Mouse (Mus musculus) MEL (cell line): ENCODE measurements around the gene Gstp3. TPM values are rescaled to one million over a fixed set of nuclear protein-coding genes. Genes with fewer than 3 reads are reported as not detected.

Source experiments
- DNase-seq: peaks from one replicate; pipeline ENCODE4 v3.0.0; 2011; ENCODE audit warnings: low read depth, low spot score
- H3K27ac ChIP-seq: 2 replicates; pipeline ENCODE4 v1.5.1; 2012; ENCODE audit warnings: low read depth, mild to moderate bottlenecking, control low read depth, low read length, moderate library complexity; ENCODE audit not compliant: control insufficient read depth
- H3K27me3 ChIP-seq, 2 experiments: fragments of 150-350 bp in 1 of 2; sonication (generic) in 1 of 2; 2 replicates each; pipeline ENCODE4 v1.6.1; 2012; ENCODE audit warnings: low read length in 2 of 2, mild to moderate bottlenecking in 2 of 2, improper control_type of control experiment in 1 of 2, moderate library complexity in 1 of 2; ENCODE audit not compliant: insufficient read depth in 2 of 2, control insufficient read depth in 1 of 2
- H3K36me3 ChIP-seq, 2 experiments: 2 replicates each; pipeline ENCODE4 v1.6.1; 2012 to 2014; ENCODE audit warnings: low read length in 2 of 2, improper control_type of control experiment in 1 of 2, inconsistent platforms in 1 of 2, mild to moderate bottlenecking in 1 of 2; ENCODE audit not compliant: insufficient read depth in 2 of 2, control insufficient read depth in 1 of 2
- H3K4me1 ChIP-seq, 2 experiments: fragments of 150-350 bp in 1 of 2; sonication (generic) in 1 of 2; 2 replicates each; pipeline ENCODE4 v1.6.1; 2012; ENCODE audit warnings: low read length in 2 of 2, improper control_type of control experiment in 1 of 2, mild to moderate bottlenecking in 1 of 2; ENCODE audit not compliant: insufficient read depth in 2 of 2, control insufficient read depth in 1 of 2
- H3K4me3 ChIP-seq, 2 experiments: fragments of 150-350 bp in 1 of 2; sonication (generic) in 1 of 2; 2 replicates each; pipeline ENCODE4 v1.5.1; 2012; ENCODE audit warnings: low read depth in 2 of 2, low read length in 2 of 2, mild to moderate bottlenecking in 2 of 2, moderate library complexity in 2 of 2, control low read depth in 1 of 2, improper control_type of control experiment in 1 of 2; ENCODE audit not compliant: control insufficient read depth in 1 of 2, insufficient read depth in 1 of 2
- H3K79me2 ChIP-seq: 2 replicates; pipeline ENCODE4 v1.6.1; 2012; ENCODE audit warnings: mild to moderate bottlenecking, low read length, moderate library complexity; ENCODE audit not compliant: control insufficient read depth, poor library complexity, insufficient read depth
- H3K9ac ChIP-seq: 2 replicates; pipeline ENCODE4 v1.6.1; 2012; ENCODE audit warnings: low read depth, mild to moderate bottlenecking, control low read depth, low read length, moderate library complexity; ENCODE audit not compliant: control insufficient read depth, poor library complexity, severe bottlenecking
- H3K9me3 ChIP-seq: fragments of 150-350 bp; sonication (generic); replicated peaks from 2 replicates; pipeline ENCODE4 v1.6.1; 2012; ENCODE audit warnings: mild to moderate bottlenecking, low read length, improper control_type of control experiment, moderate library complexity; ENCODE audit not compliant: insufficient read depth
- CHD1 ChIP-seq: IDR thresholded peaks from 2 replicates; pipeline ENCODE4 v1.6.1; 2012; ENCODE audit warnings: low read depth, mild to moderate bottlenecking, inconsistent platforms, low read length, improper control_type of control experiment
- CTCF ChIP-seq, 3 experiments: IDR thresholded peaks in 2 of 3; conservative IDR thresholded peaks in 1 of 3; 2 replicates each; pipeline ENCODE4 v1.5.1; 2011 to 2012; ENCODE audit warnings: low read length in 3 of 3, low read depth in 2 of 3, mild to moderate bottlenecking in 2 of 3, improper control_type of control experiment in 1 of 3, inconsistent platforms in 1 of 3, mixed read lengths in 1 of 3, moderate library complexity in 1 of 3; ENCODE audit not compliant: control insufficient read depth in 1 of 3, insufficient read depth in 1 of 3, poor library complexity in 1 of 3, severe bottlenecking in 1 of 3
- ELF1 ChIP-seq: IDR thresholded peaks from 2 replicates; pipeline ENCODE4 v1.6.1; 2014; ENCODE audit warnings: low read depth, mild to moderate bottlenecking, inconsistent platforms, low read length, improper control_type of control experiment, moderate library complexity
- EP300 ChIP-seq, 2 experiments: IDR thresholded peaks; 2 replicates each; pipeline ENCODE4 v1.6.1; 2011; ENCODE audit warnings: improper control_type of control experiment in 2 of 2, low read length in 2 of 2, low read depth in 1 of 2, mild to moderate bottlenecking in 1 of 2
- GABPA ChIP-seq: IDR thresholded peaks from 2 replicates; pipeline ENCODE4 v1.6.1; 2012; ENCODE audit warnings: low read depth, mild to moderate bottlenecking, inconsistent platforms, low read length, improper control_type of control experiment, moderate library complexity
- GATA1 ChIP-seq: IDR thresholded peaks from 2 replicates; pipeline ENCODE4 v1.6.1; 2011; ENCODE audit warnings: low read depth, low read length, improper control_type of control experiment
- JUND ChIP-seq: IDR thresholded peaks from 2 replicates; pipeline ENCODE4 v1.6.1; 2011; ENCODE audit warnings: low read depth, mild to moderate bottlenecking, improper control_type of control experiment, low read length
- MAX ChIP-seq: IDR thresholded peaks from 2 replicates; pipeline ENCODE4 v1.6.1; 2011; ENCODE audit warnings: low read length, improper control_type of control experiment
- MAZ ChIP-seq: IDR thresholded peaks from 2 replicates; pipeline ENCODE4 v1.6.1; 2012; ENCODE audit warnings: low read depth, mild to moderate bottlenecking, inconsistent platforms, low read length, improper control_type of control experiment
- MEF2A ChIP-seq: IDR thresholded peaks from 2 replicates; pipeline ENCODE4 v1.6.1; 2014; ENCODE audit warnings: low read depth, mild to moderate bottlenecking, inconsistent platforms, low read length, improper control_type of control experiment; ENCODE audit not compliant: poor library complexity, insufficient replicate concordance, severe bottlenecking; ENCODE audit errors: extremely low read depth
- MXI1 ChIP-seq: IDR thresholded peaks from 2 replicates; pipeline ENCODE4 v1.6.1; 2011; ENCODE audit warnings: mild to moderate bottlenecking, low read depth, low read length, improper control_type of control experiment
- MYB ChIP-seq: IDR thresholded peaks from 2 replicates; pipeline ENCODE4 v1.6.1; 2011; ENCODE audit warnings: mild to moderate bottlenecking, low read depth, low read length, improper control_type of control experiment
- POLR2A ChIP-seq, 2 experiments: IDR thresholded peaks; 2 replicates each; pipeline ENCODE4 v1.6.1; 2011 to 2012; ENCODE audit warnings: low read length in 2 of 2, mild to moderate bottlenecking in 2 of 2, control low read depth in 1 of 2, improper control_type of control experiment in 1 of 2, low read depth in 1 of 2, moderate library complexity in 1 of 2; ENCODE audit not compliant: control insufficient read depth in 1 of 2, insufficient read depth in 1 of 2, poor library complexity in 1 of 2
- POLR2AphosphoS2 ChIP-seq: IDR thresholded peaks from 2 replicates; pipeline ENCODE4 v1.6.1; 2011; ENCODE audit warnings: low read length, improper control_type of control experiment
- RAD21 ChIP-seq: IDR thresholded peaks from 2 replicates; pipeline ENCODE4 v1.6.1; 2011; ENCODE audit warnings: mild to moderate bottlenecking, low read depth, low read length, improper control_type of control experiment
- SIN3A ChIP-seq: IDR thresholded peaks from 2 replicates; pipeline ENCODE4 v1.6.1; 2012; ENCODE audit warnings: low read length, improper control_type of control experiment, inconsistent platforms
- TAL1 ChIP-seq: IDR thresholded peaks from 2 replicates; pipeline ENCODE4 v1.6.1; 2012; ENCODE audit warnings: mild to moderate bottlenecking, inconsistent platforms, low read length, moderate library complexity, mixed read lengths
- UBTF ChIP-seq: IDR thresholded peaks from 2 replicates; pipeline ENCODE4 v1.6.1; 2012; ENCODE audit warnings: low read depth, mild to moderate bottlenecking, inconsistent platforms, low read length, improper control_type of control experiment, moderate library complexity, borderline replicate concordance; ENCODE audit not compliant: insufficient read depth
- USF1 ChIP-seq: IDR thresholded peaks from 2 replicates; pipeline ENCODE4 v1.6.1; 2014; ENCODE audit warnings: low read depth, mild to moderate bottlenecking, inconsistent platforms, low read length, improper control_type of control experiment, moderate library complexity
- ZKSCAN1 ChIP-seq: IDR thresholded peaks from 2 replicates; pipeline ENCODE4 v1.6.1; 2012; ENCODE audit warnings: low read depth, mild to moderate bottlenecking, inconsistent platforms, low read length, improper control_type of control experiment, moderate library complexity
- ZMIZ1 ChIP-seq: IDR thresholded peaks from 2 replicates; pipeline ENCODE4 v1.6.1; 2012; ENCODE audit warnings: low read depth, mild to moderate bottlenecking, inconsistent platforms, low read length, improper control_type of control experiment, moderate library complexity
- ZNF384 ChIP-seq: IDR thresholded peaks from 2 replicates; pipeline ENCODE4 v1.6.1; 2012; ENCODE audit warnings: low read depth, mild to moderate bottlenecking, inconsistent platforms, low read length, improper control_type of control experiment
- polyA plus RNA-seq, 2 experiments: library from polyadenylated mRNA; stranded (reverse) in 1 of 2; unstranded in 1 of 2; fragments of >175 nt in 1 of 2; fragments of >200 nt in 1 of 2; gene quantifications; 2 replicates each; pipeline versions ENCODE4 v1.2.1 to v1.2.4; 2012; ENCODE audit warnings: low replicate concordance in 2 of 2, low read depth in 1 of 2; ENCODE audit not compliant: insufficient read length in 2 of 2, insufficient read depth in 1 of 2, missing spikeins in 1 of 2
- total RNA-seq: library from RNA; depleted of rRNA; stranded (reverse); fragments of 300-350 nt; gene quantifications from 2 replicates; pipeline ENCODE4 v1.2.3, GENCODE M21; 2012

The Gstp3 gene
- total and polyA plus RNA-seq, 3 experiments = 0.84 TPM; not detected in 2

DNA sequence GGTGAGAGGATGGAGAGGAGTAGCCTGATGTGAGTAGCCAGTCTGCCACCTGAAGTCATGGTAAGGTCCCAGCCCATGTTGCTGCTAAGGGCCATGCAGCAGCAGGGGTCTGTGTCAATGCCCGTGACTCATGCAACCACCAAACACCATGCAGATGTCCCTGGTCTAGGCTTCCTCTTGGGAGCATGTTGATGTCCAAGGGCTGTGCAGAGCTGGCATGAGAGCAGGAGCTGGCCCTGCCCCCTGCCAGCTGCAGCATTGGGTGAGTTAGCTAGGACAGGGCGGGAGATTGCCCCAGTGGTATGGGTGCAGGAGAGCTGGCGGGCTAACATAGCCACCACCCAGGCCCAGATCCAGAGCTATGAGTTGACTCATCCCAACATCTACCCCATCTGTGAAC is 31.1 kb upstream of the Gstp3 start:
- no peak overlapping the region for H3K27ac ChIP-seq
- no peak overlapping the region for H3K4me3 ChIP-seq
- peaks cover 0 to 5% of the 10 kb centered on the region in 2 experiments; a peak in 2 of 4 replicates for H3K4me1 ChIP-seq
- H3K27me3 ChIP-seq = no peaks in the 10 kb centered on the region
- H3K36me3 ChIP-seq = peaks cover 0 to 8% of the 10 kb centered on the region in 2 experiments; a peak in 2 of 4 replicates
- DNase-seq = no peak
- no peak for TF ChIP-seq RAD21
- no peak for TF ChIP-seq POLR2AphosphoS2
- no peak for TF ChIP-seq MYB
- no peak for TF ChIP-seq USF1
- TF ChIP-seq ZMIZ1 = no peak
- TF ChIP-seq SIN3A = no peak
- TF ChIP-seq MAX = no peak
- TF ChIP-seq MXI1 = no peak
- no peak for TF ChIP-seq ELF1
- no peak for TF ChIP-seq MAZ
- TF ChIP-seq CTCF (IDR thresholded peaks at IDR 0.05 in 2 of 3, conservative IDR thresholded peaks at IDR 0.05 in 1 of 3; ENCODE audit: control insufficient read depth in 1 of 3, insufficient read depth in 1 of 3, low read depth in 2 of 3, low read length in 3 of 3, poor library complexity in 1 of 3, severe bottlenecking in 1 of 3) = no peak
- TF ChIP-seq POLR2A (IDR thresholded peaks at IDR 0.05; ENCODE audit: control insufficient read depth in 1 of 2, insufficient read depth in 1 of 2, low read depth in 1 of 2, low read length in 2 of 2, poor library complexity in 1 of 2) = no peak
- TF ChIP-seq ZKSCAN1 = no peak
- no peak for TF ChIP-seq GATA1
- TF ChIP-seq MEF2A = no peak
- no peak for TF ChIP-seq CHD1
- H3K9ac ChIP-seq = no peak overlapping the region
- no peaks in the 10 kb centered on the region for H3K9me3 ChIP-seq
- no peaks in the 10 kb centered on the region for H3K79me2 ChIP-seq

DNA sequence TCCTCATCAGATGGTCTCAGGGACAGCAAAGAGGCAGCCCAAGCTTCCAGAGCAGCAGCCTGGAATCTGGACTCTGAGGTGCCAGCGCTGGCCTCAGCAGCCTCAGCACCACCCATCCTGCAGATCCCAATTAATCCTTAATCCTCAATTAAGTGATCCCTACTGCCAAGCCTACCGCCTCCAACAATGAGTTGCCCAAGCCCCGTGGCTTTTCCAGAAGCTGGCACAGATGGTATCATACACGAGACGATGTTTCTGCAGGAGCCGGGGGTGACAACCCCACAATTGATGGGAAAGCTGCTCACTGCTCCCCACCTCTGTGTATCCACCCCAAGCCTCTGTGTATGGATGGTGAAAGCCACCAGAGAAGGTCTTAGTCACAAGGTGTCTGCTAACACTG is 29.8 kb upstream of the Gstp3 start:
- H3K36me3 ChIP-seq = peaks cover 0 to 8% of the 10 kb centered on the region in 2 experiments; a peak in 2 of 4 replicates
- no peak overlapping the region for H3K27ac ChIP-seq
- H3K9ac ChIP-seq = no peak overlapping the region
- no peak overlapping the region for H3K4me3 ChIP-seq
- no peak for TF ChIP-seq GABPA
- no peak for TF ChIP-seq JUND
- no peak for TF ChIP-seq UBTF
- no peak for TF ChIP-seq TAL1
- no peak for TF ChIP-seq MEF2A
- no peak for TF ChIP-seq EP300 (IDR thresholded peaks at IDR 0.05; ENCODE audit: low read depth in 1 of 2, low read length in 2 of 2)
- TF ChIP-seq ZMIZ1 = no peak
- no peak for TF ChIP-seq POLR2A (IDR thresholded peaks at IDR 0.05; ENCODE audit: control insufficient read depth in 1 of 2, insufficient read depth in 1 of 2, low read depth in 1 of 2, low read length in 2 of 2, poor library complexity in 1 of 2)
- TF ChIP-seq RAD21 = no peak
- TF ChIP-seq USF1 = no peak
- TF ChIP-seq ELF1 = no peak
- TF ChIP-seq ZNF384 = no peak
- TF ChIP-seq, all 39 proteins: peak for 0
- peaks cover 0 to 5% of the 10 kb centered on the region in 2 experiments; a peak in 2 of 4 replicates for H3K4me1 ChIP-seq
- H3K27me3 ChIP-seq = no peaks in the 10 kb centered on the region
- H3K79me2 ChIP-seq = no peaks in the 10 kb centered on the region
- no peaks in the 10 kb centered on the region for H3K9me3 ChIP-seq
- DNase-seq = no peak
